ENCODE assay signal across 10 mouse cellular contexts in genomic region chr11:19009536-19010395, GRCm38 (mm10). TPM values are rescaled to one million over a fixed set of nuclear protein-coding genes. Genes with fewer than 3 reads are reported as not detected.
A peak's percentile ranks its signal among the peaks of the same experiment; 100 is the strongest.
DNase-seq lines count a peak whose midpoint lies in the region; ATAC-seq and TF ChIP-seq lines count a peak whose summit lies in the region.
"Had no signal": no experiment of that assay in that cellular context is flagged by ENCODE, and none has a peak within 500 bp of the region (broad histone marks: within the 10 kb centered on the region; RNA-seq: fewer than 3 reads in every experiment).

No protein-coding gene starts in this region.

- H3K36me3 ChIP-seq in kidney, postnatal 0 days (ENCODE audit: insufficient read depth, low read length) = no peaks in the 10 kb centered on the region
- H3K36me3 ChIP-seq in embryonic facial prominence, embryonic 15.5 days = no peaks in the 10 kb centered on the region
- peaks cover 2% of the 10 kb centered on the region; the same call in 1 of the 2 replicates for H3K36me3 ChIP-seq in hindbrain, embryonic 11.5 days (ENCODE audit: control insufficient read depth, insufficient read depth, low read length)
- H3K36me3 ChIP-seq in neural tube, embryonic 11.5 days (ENCODE audit: control insufficient read depth, insufficient read depth, low read length) = no peaks in the 10 kb centered on the region; the same call in none of the 2 replicates
- H3K36me3 ChIP-seq: G1E; limb, embryonic 15.5 days had no signal

- peak overlapping the region; percentile 38 for H3K9ac ChIP-seq in kidney, postnatal 0 days (ENCODE audit: low read depth, low read length)
- H3K9ac ChIP-seq in embryonic facial prominence, embryonic 15.5 days = no peak overlapping the region
- H3K9ac ChIP-seq in hindbrain, embryonic 11.5 days (ENCODE audit: low read depth, low read length) = peak overlapping the region; percentile 83
- peak overlapping the region; percentile 55 for H3K9ac ChIP-seq in neural tube, embryonic 11.5 days (ENCODE audit: low read length)
- H3K9ac ChIP-seq: limb, embryonic 15.5 days had no signal

- no peaks in the 10 kb centered on the region for H3K9me3 ChIP-seq in kidney, postnatal 0 days (replicated peaks; ENCODE audit: low read length)
- no peaks in the 10 kb centered on the region for H3K9me3 ChIP-seq in embryonic facial prominence, embryonic 15.5 days (replicated peaks)
- no peaks in the 10 kb centered on the region for H3K9me3 ChIP-seq in hindbrain, embryonic 11.5 days (ENCODE audit: control insufficient read depth, low read length)
- H3K9me3 ChIP-seq in neural tube, embryonic 11.5 days (ENCODE audit: control insufficient read depth, low read length) = no peaks in the 10 kb centered on the region
- H3K9me3 ChIP-seq: G1E; limb, embryonic 15.5 days had no signal

- no peaks in the 10 kb centered on the region for H3K4me1 ChIP-seq in kidney, postnatal 0 days (replicated peaks; ENCODE audit: insufficient read depth, low read length)
- peaks cover 29% of the 10 kb centered on the region for H3K4me1 ChIP-seq in embryonic facial prominence, embryonic 15.5 days
- H3K4me1 ChIP-seq in hindbrain, embryonic 11.5 days (replicated peaks; ENCODE audit: control insufficient read depth, insufficient read depth, low read length) = peaks cover 17% of the 10 kb centered on the region
- H3K4me1 ChIP-seq in neural tube, embryonic 11.5 days (ENCODE audit: control insufficient read depth, insufficient read depth, low read length) = peaks cover 52% of the 10 kb centered on the region

- 40% methylated on average over 17 of the region's 17 CpGs for WGBS in kidney, postnatal 0 days
- WGBS in embryonic facial prominence, embryonic 15.5 days = 42% methylated on average over 17 of the region's 17 CpGs
- WGBS in hindbrain, embryonic 11.5 days = 15% methylated on average over 17 of the region's 17 CpGs
- 15% methylated on average over 17 of the region's 17 CpGs for WGBS in neural tube, embryonic 11.5 days

- peak overlapping the region; percentile 28 for H3K4me3 ChIP-seq in kidney, postnatal 0 days (replicated peaks; ENCODE audit: low read depth, low read length)
- peak overlapping the region; percentile 7; the same call in 1 of the 2 replicates for H3K4me3 ChIP-seq in embryonic facial prominence, embryonic 15.5 days (replicated peaks)
- peak overlapping the region; percentile 88 for H3K4me3 ChIP-seq in hindbrain, embryonic 11.5 days (ENCODE audit: low read depth, low read length)
- H3K4me3 ChIP-seq in neural tube, embryonic 11.5 days (ENCODE audit: low read depth, low read length) = peak overlapping the region; percentile 30
- H3K4me3 ChIP-seq: limb, embryonic 15.5 days had no signal

- no peak for TF ChIP-seq CTCF in kidney, postnatal 0 days (IDR thresholded peaks at IDR 0.05; ENCODE audit: low read depth)

- H3K4me2 ChIP-seq in kidney, postnatal 0 days (ENCODE audit: low read length) = peak overlapping the region; percentile 86
- peak overlapping the region; percentile 32 for H3K4me2 ChIP-seq in embryonic facial prominence, embryonic 15.5 days (replicated peaks)
- peak overlapping the region; percentile 92 for H3K4me2 ChIP-seq in hindbrain, embryonic 11.5 days (replicated peaks; ENCODE audit: low read depth, low read length)
- H3K4me2 ChIP-seq in neural tube, embryonic 11.5 days (ENCODE audit: low read depth) = peak overlapping the region; percentile 92
- H3K4me2 ChIP-seq: limb, embryonic 15.5 days had no signal

- DNase-seq in kidney, postnatal 0 days (ENCODE audit: low spot score) = peak; percentile 49
- no peak for DNase-seq in kidney, postnatal 10 days
- peak; percentile 51 for DNase-seq in hindbrain, embryonic 11.5 days (ENCODE audit: low spot score)
- DNase-seq in neural tube, embryonic 11.5 days (ENCODE audit: low spot score) = peak; percentile 40
- DNase-seq in gastrocnemius, adult 8-10 months (ENCODE audit: low spot score in 2 of 2) = no peak
- no peak for DNase-seq in gastrocnemius, postnatal 25 days
- no peak for DNase-seq in layer of hippocampus, adult 9-10 months (ENCODE audit: low spot score)

- peak overlapping the region; percentile 38 for H3K27ac ChIP-seq in kidney, postnatal 0 days
- H3K27ac ChIP-seq in embryonic facial prominence, embryonic 15.5 days (replicated peaks) = no peak overlapping the region
- H3K27ac ChIP-seq in hindbrain, embryonic 11.5 days (ENCODE audit: low read depth, low read length) = peak overlapping the region; percentile 99
- H3K27ac ChIP-seq in neural tube, embryonic 11.5 days (ENCODE audit: low read depth, low read length) = peak overlapping the region; percentile 57
- H3K27ac ChIP-seq: limb, embryonic 15.5 days had no signal

- ATAC-seq in kidney, postnatal 0 days (replicated peaks; ENCODE audit: low FRiP score, low read depth) = no peak
- ATAC-seq in embryonic facial prominence, embryonic 15.5 days (ENCODE audit: insufficient number of reproducible peaks, low FRiP score, low TSS enrichment, low read depth) = no peak
- no peak for ATAC-seq in hindbrain, embryonic 11.5 days (ENCODE audit: low FRiP score)
- no peak for ATAC-seq in neural tube, embryonic 11.5 days (ENCODE audit: insufficient read depth, low FRiP score, low TSS enrichment)

- 0 out of 2 replicates have a peak, but pooled peaks cover 4% of the 10 kb centered on the region for H3K27me3 ChIP-seq in kidney, postnatal 0 days (ENCODE audit: insufficient read depth, low read length)
- peaks cover 34% of the 10 kb centered on the region for H3K27me3 ChIP-seq in embryonic facial prominence, embryonic 15.5 days
- H3K27me3 ChIP-seq in hindbrain, embryonic 11.5 days (ENCODE audit: control insufficient read depth, insufficient read depth, low read length) = no peaks in the 10 kb centered on the region
- H3K27me3 ChIP-seq in neural tube, embryonic 11.5 days (ENCODE audit: control insufficient read depth, insufficient read depth, low read length) = no peaks in the 10 kb centered on the region

RNA-seq across cellular contexts. Expression of gene Meis1, which starts 9.0 kb away (rescaled TPM):
- 59.0 and 66.7 TPM in 2 replicates for polyA plus RNA-seq in kidney, postnatal 0 days (2015; fragmentation: Nextera tagmentation; extraction: Ambion mirVana)
- polyA plus RNA-seq in embryonic facial prominence, embryonic 15.5 days (2015; fragmentation: Nextera tagmentation; extraction: Ambion mirVana) = 48.3 and 52.1 TPM in 2 replicates
- 132 and 149 TPM in 2 replicates for polyA plus RNA-seq in hindbrain, embryonic 11.5 days (2014; fragmentation: Nextera tagmentation; extraction: Ambion mirVana)
- polyA plus RNA-seq in neural tube, embryonic 11.5 days (2014; fragmentation: Nextera tagmentation; extraction: Ambion mirVana) = 183 and 189 TPM in 2 replicates
- total RNA-seq in gastrocnemius, adult 8-10 months (2022) = 1 to 10 TPM; 3.3 to 4.6 (median 3.7) TPM
- total RNA-seq in gastrocnemius, postnatal 25 days (2021) = 1 to 10 TPM; 2.7 to 4.0 TPM

Comparison
In these comparisons a context has a peak if more than half of its experiments do, and no peak if none do; other contexts are left out.
1. DNase-seq: peak in kidney, postnatal 0 days (single experiment), hindbrain, embryonic 11.5 days (single experiment) and neural tube, embryonic 11.5 days (single experiment); none in kidney, postnatal 10 days (single experiment), gastrocnemius, adult 8-10 months (0 of 2), gastrocnemius, postnatal 25 days (single experiment) and layer of hippocampus, adult 9-10 months (single experiment).
2. H3K4me2 ChIP-seq: peak in every context shown above with its lines; median percentile 92 in hindbrain, embryonic 11.5 days; 92 in neural tube, embryonic 11.5 days; 86 in kidney, postnatal 0 days; 32 in embryonic facial prominence, embryonic 15.5 days.
3. H3K4me3 ChIP-seq: peak in every context shown above with its lines; median percentile 88 in hindbrain, embryonic 11.5 days; 30 in neural tube, embryonic 11.5 days; 28 in kidney, postnatal 0 days; 7 in embryonic facial prominence, embryonic 15.5 days.